Mouse (Mus musculus) limb, embryonic 15.5 days (tissue): ENCODE measurements around the gene Ndufa7. TPM values are rescaled to one million over a fixed set of nuclear protein-coding genes. Genes with fewer than 3 reads are reported as not detected.
"Not testable (repeated sequence)": the region's sequence is repeated elsewhere in the genome, so short reads cannot be mapped to it uniquely, and the experiment has no call there.

Experiments
- ATAC-seq: fragments of 200-750 bp; cut with Nextera tagmentation; 2 replicates; pipeline ENCODE4 v1.8.0; 2017; ENCODE audit warnings: low read depth, moderate TSS enrichment; ENCODE audit not compliant: insufficient number of reproducible peaks, low FRiP score, low TSS enrichment
- H3K27ac ChIP-seq: fragments of 300-500 bp; sonication (generic); 2 replicates; pipeline ENCODE4 v1.5.1; 2015; ENCODE audit warnings: moderate library complexity, mild to moderate bottlenecking, inconsistent platforms
- H3K27me3 ChIP-seq: fragments of 300-500 bp; sonication (generic); 2 replicates; pipeline ENCODE4 v1.6.1; 2015; ENCODE audit warnings: inconsistent platforms
- H3K36me3 ChIP-seq: fragments of 300-500 bp; sonication (generic); 2 replicates; pipeline ENCODE4 v1.6.1; 2015; ENCODE audit warnings: inconsistent platforms
- H3K4me1 ChIP-seq: fragments of 300-500 bp; sonication (generic); 2 replicates; pipeline ENCODE4 v1.6.1; 2015; ENCODE audit warnings: inconsistent platforms
- H3K4me2 ChIP-seq: fragments of 300-500 bp; sonication (generic); 2 replicates; pipeline ENCODE4 v1.6.1; 2015; ENCODE audit warnings: mild to moderate bottlenecking, inconsistent platforms
- H3K4me3 ChIP-seq: fragments of 300-500 bp; sonication (generic); 2 replicates; pipeline ENCODE4 v1.5.1; 2015; ENCODE audit warnings: mild to moderate bottlenecking, inconsistent platforms
- H3K9ac ChIP-seq: fragments of 300-500 bp; sonication (generic); 2 replicates; pipeline ENCODE4 v1.6.1; 2015; ENCODE audit warnings: inconsistent platforms
- H3K9me3 ChIP-seq: fragments of 300-500 bp; sonication (generic); 2 replicates; pipeline ENCODE4 v1.6.1; 2016; ENCODE audit warnings: inconsistent platforms
- WGBS: fragments of 180-500 bp; shearing (Covaris S2); methylation state at CpG from one replicate; pipeline ENCODE4 v1.1.7; 2015; 5-methylcytosine and 5-hydroxymethylcytosine counted together
- polyA plus RNA-seq: library from polyadenylated mRNA; unstranded; fragments of >200 nt; fragmentation: Nextera tagmentation; extraction: Ambion mirVana; gene quantifications from 2 replicates; pipeline ENCODE4 v1.2.1, GENCODE M21; 2015

Ndufa7 gene
- polyA plus RNA-seq, 1 experiment from 2014 or later, result 428 TPM

- Histone ChIP-seq H3K27me3 (peaks cover 5% of the 10 kb centered on the region; the same call in 1 of the 2 replicates), H3K4me1 (peaks cover 26% of the 10 kb centered on the region), H3K4me3 (no peak overlapping the region), H3K9me3 (no peaks in the 10 kb centered on the region), H3K9ac (no peak overlapping the region), H3K36me3 (peaks cover 17% of the 10 kb centered on the region), H3K4me2 (no peak overlapping the region), H3K27ac (no peak overlapping the region)
- ATAC-seq, result no peak
- WGBS, result 92% methylated on average over 6 of the region's 6 CpGs
Measured at GRCm38 (mm10) chr17:33815399-33815798, 9.0 kb upstream of the Ndufa7 start.

- no peak for ATAC-seq
- Histone ChIP-seq H3K4me2 (peak overlapping the region; percentile 94), H3K4me1 (peaks cover 17% of the 10 kb centered on the region), H3K9ac (peak overlapping the region; percentile 61; the same call in 1 of the 2 replicates), H3K27ac (peak overlapping the region; percentile 95), H3K36me3 (peaks cover 29% of the 10 kb centered on the region), H3K27me3 (no peaks in the 10 kb centered on the region), H3K4me3 (peak overlapping the region; percentile 66), H3K9me3 (no peaks in the 10 kb centered on the region)
- 51% methylated on average over 5 of the region's 5 CpGs for WGBS
Measured at GRCm38 (mm10) chr17:33816612-33817011, 7.8 kb upstream of the Ndufa7 start.

GRCm38 (mm10) chr17:33817184-33817968 is 7.0 kb upstream of the Ndufa7 start:
- no peaks in the 10 kb centered on the region for H3K9me3 ChIP-seq
- H3K4me3 ChIP-seq, result peak overlapping the region; percentile 66
- peak; percentile 95 for ATAC-seq
- peaks cover 25% of the 10 kb centered on the region for H3K4me1 ChIP-seq
- H3K4me2 ChIP-seq, result peak overlapping the region; percentile 94
- WGBS, result under 1% methylated on average over 89 of the region's 89 CpGs
- peak overlapping the region; percentile 95 for H3K27ac ChIP-seq
- no peaks in the 10 kb centered on the region for H3K27me3 ChIP-seq
- peaks cover 37% of the 10 kb centered on the region for H3K36me3 ChIP-seq
- peak overlapping the region; percentile 61 for H3K9ac ChIP-seq

GRCm38 (mm10) chr17:33817969-33818643 is 6.3 kb upstream of the Ndufa7 start:
- Histone ChIP-seq H3K36me3 (peaks cover 44% of the 10 kb centered on the region), H3K4me3 (peak overlapping the region; percentile 66), H3K4me1 (peaks cover 32% of the 10 kb centered on the region), H3K27me3 (no peaks in the 10 kb centered on the region), H3K4me2 (peak overlapping the region; percentile 94), H3K27ac (peak overlapping the region; percentile 95), H3K9ac (peak overlapping the region; percentile 61), H3K9me3 (no peaks in the 10 kb centered on the region)
- ATAC-seq, result peak; percentile 20
- 15% methylated on average over 33 of the region's 33 CpGs for WGBS

GRCm38 (mm10) chr17:33822436-33822959 is 1.9 kb upstream of the Ndufa7 start:
- Histone ChIP-seq H3K4me1 (peaks cover 44% of the 10 kb centered on the region), H3K4me2 (no peak overlapping the region), H3K36me3 (peaks cover 54% of the 10 kb centered on the region), H3K27me3 (no peaks in the 10 kb centered on the region), H3K4me3 (peak overlapping the region; percentile 2; the same call in 1 of the 2 replicates), H3K9me3 (no peaks in the 10 kb centered on the region), H3K9ac (no peak overlapping the region), H3K27ac (no peak overlapping the region)
- 76% methylated on average over 1 of the region's 1 CpGs for WGBS
- no peak for ATAC-seq

- Histone ChIP-seq H3K4me2 (peak overlapping the region; percentile 81), H3K4me3 (peak overlapping the region; percentile 77), H3K36me3 (peaks cover 55% of the 10 kb centered on the region), H3K9ac (peak overlapping the region; percentile 76), H3K4me1 (peaks cover 38% of the 10 kb centered on the region)
- H3K9me3 ChIP-seq, H3K27me3 ChIP-seq, H3K27ac ChIP-seq, ATAC-seq: not testable (repeated sequence)
- 77% methylated on average over 8 of the region's 8 CpGs for WGBS
Measured at GRCm38 (mm10) chr17:33823171-33823570, 1.2 kb upstream of the Ndufa7 start.

GRCm38 (mm10) chr17:33824997-33825330 is 592 bp downstream of the Ndufa7 start:
- H3K4me2 ChIP-seq, result peak overlapping the region; percentile 60
- not testable (repeated sequence) for H3K27me3 ChIP-seq, ATAC-seq, H3K9me3 ChIP-seq
- peaks cover 59% of the 10 kb centered on the region for H3K36me3 ChIP-seq
- peak overlapping the region; percentile 91 for H3K27ac ChIP-seq
- peak overlapping the region; percentile 77 for H3K4me3 ChIP-seq
- 6% methylated on average over 6 of the region's 6 CpGs for WGBS
- H3K9ac ChIP-seq, result peak overlapping the region; percentile 56
- peaks cover 39% of the 10 kb centered on the region for H3K4me1 ChIP-seq

GRCm38 (mm10) chr17:33825462-33825861 is 1.1 kb downstream of the Ndufa7 start:
- no peak for ATAC-seq
- no peak overlapping the region for H3K27ac ChIP-seq
- 80% methylated on average over 8 of the region's 8 CpGs for WGBS

GRCm38 (mm10) chr17:33826850-33827249 is 2.5 kb downstream of the Ndufa7 start:
- Histone ChIP-seq H3K9ac (no peak overlapping the region), H3K4me1 (peaks cover 36% of the 10 kb centered on the region), H3K27ac (no peak overlapping the region), H3K27me3 (no peaks in the 10 kb centered on the region), H3K36me3 (peaks cover 56% of the 10 kb centered on the region), H3K4me2 (no peak overlapping the region), H3K4me3 (no peak overlapping the region), H3K9me3 (no peaks in the 10 kb centered on the region)
- WGBS, result 0% methylated on average over 3 of the region's 3 CpGs
- ATAC-seq, result no peak

More at GRCm38 (mm10) chr17:33825462-33825861, 1.1 kb downstream of the Ndufa7 start:
- peaks cover 39% of the 10 kb centered on the region for H3K4me1 ChIP-seq
- peak overlapping the region; percentile 60 for H3K4me2 ChIP-seq
- H3K4me3 ChIP-seq, result peak overlapping the region; percentile 77
- H3K9ac ChIP-seq, result peak overlapping the region; percentile 56; the same call in 1 of the 2 replicates
- H3K27me3 ChIP-seq, result no peaks in the 10 kb centered on the region
- no peaks in the 10 kb centered on the region for H3K9me3 ChIP-seq
- H3K36me3 ChIP-seq, result peaks cover 59% of the 10 kb centered on the region

GRCm38 (mm10) chr17:33828892-33829291 is 4.5 kb downstream of the Ndufa7 start:
- H3K4me3 ChIP-seq, result no peak overlapping the region
- no peak overlapping the region for H3K27ac ChIP-seq
- no peaks in the 10 kb centered on the region for H3K27me3 ChIP-seq
- ATAC-seq, result no peak
- H3K9me3 ChIP-seq, result no peaks in the 10 kb centered on the region
- H3K36me3 ChIP-seq, result peaks cover 58% of the 10 kb centered on the region
- H3K4me1 ChIP-seq, result peaks cover 19% of the 10 kb centered on the region
- no peak overlapping the region for H3K9ac ChIP-seq
- H3K4me2 ChIP-seq, result no peak overlapping the region
- 61% methylated on average over 2 of the region's 2 CpGs for WGBS

GRCm38 (mm10) chr17:33829561-33829960 is 5.2 kb downstream of the Ndufa7 start:
- H3K9ac ChIP-seq, result no peak overlapping the region

More at GRCm38 (mm10) chr17:33829561-33829960, 5.2 kb downstream of the Ndufa7 start:
- Histone ChIP-seq H3K9me3 (no peaks in the 10 kb centered on the region), H3K4me1 (peaks cover 19% of the 10 kb centered on the region), H3K4me3 (no peak overlapping the region), H3K27ac (no peak overlapping the region), H3K27me3 (no peaks in the 10 kb centered on the region), H3K36me3 (peaks cover 65% of the 10 kb centered on the region), H3K4me2 (no peak overlapping the region)
- WGBS, result 92% methylated on average over 10 of the region's 10 CpGs
- no peak for ATAC-seq
